Mouse (Mus musculus) lung, adult 2 months (tissue): ENCODE measurements around the gene Nfatc2. TPM values are rescaled to one million over a fixed set of nuclear protein-coding genes. Genes with fewer than 3 reads are reported as not detected.

Experiments used
- DNase-seq: peaks from one replicate; pipeline ENCODE4 v3.0.0; 2022
- H3K4me1 ChIP-seq: fragments of 200-500 bp; 2 replicates; pipeline ENCODE4 v1.6.1; 2011; ENCODE audit warnings: low read length; ENCODE audit not compliant: control insufficient read depth, insufficient read depth
- H3K4me3 ChIP-seq: fragments of 200-500 bp; replicated peaks from 2 replicates; pipeline ENCODE3; 2011; ENCODE audit warnings: low read depth, mild to moderate bottlenecking, control low read depth, low read length; ENCODE audit errors: extremely low read depth
- CTCF ChIP-seq: fragments of 200-500 bp; IDR thresholded peaks from 2 replicates; pipeline ENCODE4 v1.5.1; 2011; ENCODE audit warnings: mild to moderate bottlenecking, low read length, control low read depth; ENCODE audit not compliant: insufficient read depth
- POLR2A ChIP-seq: fragments of 200-500 bp; IDR thresholded peaks from 2 replicates; pipeline ENCODE4 v1.6.1; 2011; ENCODE audit warnings: low read depth, mild to moderate bottlenecking, control low read depth, low read length, borderline replicate concordance; ENCODE audit errors: extremely low read depth
- WGBS: fragments of 180-500 bp; shearing (Covaris S2); methylation state at CpG from one replicate; pipeline ENCODE4 v1.1.7; 2018; 5-methylcytosine and 5-hydroxymethylcytosine counted together
- polyA plus RNA-seq: library from polyadenylated mRNA; depleted of rRNA; stranded (reverse); fragments of >200 nt; gene quantifications from 2 replicates; pipeline ENCODE4 v1.2.3, GENCODE M21; 2012

The Nfatc2 gene
- polyA plus RNA-seq, 1 experiment = 3.2 TPM

DNA sequence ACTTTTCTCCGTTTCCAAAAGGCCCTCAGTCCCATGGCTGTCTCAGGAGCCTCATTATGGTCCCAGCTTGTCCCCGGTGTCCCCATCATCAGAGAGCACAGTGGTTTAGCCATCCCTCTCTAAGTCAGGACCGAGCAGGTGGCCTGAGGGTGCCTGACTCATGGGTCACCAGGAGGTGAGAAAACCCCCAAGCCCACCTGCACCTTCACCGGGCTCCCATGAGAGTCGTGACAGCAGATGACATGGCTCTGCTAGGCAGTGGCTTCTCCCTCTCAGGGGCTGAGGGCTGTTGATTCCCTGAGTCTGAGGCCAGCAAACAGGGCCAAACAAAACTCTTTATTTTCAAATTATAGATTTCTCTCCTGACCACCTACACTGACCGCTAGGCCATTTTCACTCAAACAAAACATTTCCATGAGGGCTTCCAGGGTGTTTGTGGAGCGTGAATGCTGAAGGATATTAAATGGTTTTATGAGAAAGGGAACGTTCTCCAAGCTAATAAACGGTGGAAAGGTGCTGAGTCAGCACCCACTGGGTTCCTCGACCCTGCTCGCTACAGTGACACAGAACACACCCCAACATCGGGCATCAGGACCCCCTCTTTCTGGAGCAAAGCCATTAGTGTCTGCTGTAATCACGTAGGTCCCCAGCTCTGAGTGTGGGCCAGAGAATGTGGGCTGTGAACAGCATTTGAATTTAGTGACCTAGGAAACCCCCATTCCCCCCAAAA, 92.8 kb downstream of the Nfatc2 start:
- no peak for DNase-seq
- TF ChIP-seq CTCF (no peak), POLR2A (no peak)
- Histone ChIP-seq H3K4me1 (no peaks in the 10 kb centered on the region), H3K4me3 (no peak overlapping the region)
- 85% methylated on average over 13 of the region's 13 CpGs for WGBS

DNA sequence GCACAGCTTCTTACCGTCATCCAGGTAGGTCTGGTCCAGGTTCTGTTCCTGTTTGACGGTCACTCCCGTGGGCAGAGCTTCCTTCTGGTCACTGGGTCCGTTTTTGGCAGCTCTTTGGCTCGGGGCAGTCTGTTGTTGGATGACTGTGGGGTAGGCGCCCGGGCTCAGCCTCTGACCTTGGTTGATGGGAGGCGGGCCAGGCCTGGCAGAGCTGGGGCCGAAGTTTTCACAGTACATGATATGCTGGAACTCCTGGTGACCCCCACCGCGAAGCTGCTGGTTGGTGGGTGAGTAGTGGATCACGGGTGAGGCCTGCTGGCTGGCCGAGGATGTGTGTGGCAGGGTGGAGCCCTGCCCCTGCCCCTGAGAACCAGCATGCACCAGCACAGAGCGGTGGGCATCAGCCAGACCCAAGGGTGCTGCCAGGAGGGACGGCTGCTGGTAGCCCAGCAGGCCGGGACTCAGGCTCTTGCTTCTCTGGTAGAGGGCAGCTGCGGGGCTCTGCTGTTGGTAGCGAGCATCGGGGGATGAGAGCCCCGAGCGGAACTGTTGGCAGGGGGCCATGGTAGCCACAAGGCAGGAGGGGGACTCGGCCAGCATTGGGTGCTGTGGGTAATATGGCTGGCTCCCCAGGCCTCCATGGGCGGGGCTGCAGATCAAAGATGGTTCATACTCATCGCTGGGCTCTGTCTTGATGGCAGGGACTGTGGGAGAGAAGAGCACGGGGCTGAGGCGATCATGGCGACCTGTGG, 96.8 kb downstream of the Nfatc2 start:
- 83% methylated on average over 27 of the region's 27 CpGs for WGBS
- TF ChIP-seq POLR2A (no peak), CTCF (no peak)
- no peak for DNase-seq
- Histone ChIP-seq H3K4me1 (no peaks in the 10 kb centered on the region), H3K4me3 (no peak overlapping the region)

DNA sequence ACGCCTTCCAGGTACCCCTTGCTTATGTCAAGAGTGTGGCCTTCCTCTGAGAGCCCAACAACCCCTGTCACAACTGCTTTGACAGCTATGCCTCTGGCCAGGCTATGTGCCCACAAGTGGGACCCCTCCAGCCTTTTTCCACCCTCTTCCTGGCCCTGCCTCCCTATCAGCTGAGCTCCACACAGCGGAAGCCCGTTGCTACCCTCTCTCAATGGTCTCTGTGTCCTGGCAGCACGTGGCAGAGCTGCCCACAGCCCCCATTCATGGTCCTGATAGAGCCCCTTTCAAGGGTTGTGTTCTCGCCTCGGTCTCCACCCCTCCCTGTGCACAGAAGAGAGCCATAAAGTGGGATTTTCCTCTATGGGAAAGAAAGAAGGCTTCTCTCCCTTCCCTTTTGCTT, 97.7 kb downstream of the Nfatc2 start:
- no peak for DNase-seq
- Histone ChIP-seq H3K4me3 (no peak overlapping the region), H3K4me1 (no peaks in the 10 kb centered on the region)
- TF ChIP-seq POLR2A = no peak
- no peak for TF ChIP-seq CTCF
- WGBS = 87% methylated on average over 6 of the region's 6 CpGs

DNA sequence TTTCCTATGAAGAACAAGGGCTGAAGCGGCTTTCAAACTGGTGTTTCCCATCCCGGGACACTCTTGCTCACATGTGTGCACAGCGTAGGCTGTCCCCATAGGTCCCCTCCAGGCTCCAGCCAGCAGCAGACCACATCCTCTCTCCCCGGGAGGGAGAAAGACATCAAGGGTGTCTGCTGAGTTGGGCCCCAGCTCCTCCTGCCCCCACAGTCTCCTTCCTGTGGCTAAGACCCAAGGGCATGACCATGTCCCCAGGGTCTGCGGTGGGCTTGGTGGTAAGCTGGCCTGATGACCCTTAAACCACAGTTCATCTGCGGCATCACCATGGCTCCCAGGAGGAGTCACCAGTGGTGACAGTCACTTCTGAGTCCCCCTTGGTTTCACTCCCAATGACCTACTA, 100.7 kb downstream of the Nfatc2 start:
- no peak overlapping the region for H3K4me3 ChIP-seq
- H3K4me1 ChIP-seq = no peaks in the 10 kb centered on the region
- no peak for DNase-seq
- 78% methylated on average over 6 of the region's 6 CpGs for WGBS
- TF ChIP-seq CTCF = no peak
- TF ChIP-seq POLR2A = no peak

DNA sequence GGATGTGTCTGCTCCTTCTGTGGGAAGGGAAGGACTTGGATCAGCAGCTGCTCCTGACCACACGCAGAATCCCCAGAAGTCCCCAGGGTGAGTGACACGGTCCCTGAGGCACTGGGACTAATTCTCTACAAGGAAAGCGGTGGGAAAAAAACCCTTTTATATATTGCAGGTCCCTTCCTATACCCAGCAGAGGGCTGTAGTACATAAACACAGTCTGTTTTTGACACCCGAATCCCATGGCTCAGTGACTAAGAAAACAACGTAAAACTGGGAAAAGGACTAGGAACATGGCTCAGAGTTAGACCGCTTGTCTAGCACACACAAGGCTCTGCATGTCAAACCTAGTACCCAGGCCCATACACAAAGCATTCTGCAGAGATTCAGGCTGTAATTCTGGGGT, 101.2 kb downstream of the Nfatc2 start:
- WGBS = 85% methylated on average over 6 of the region's 6 CpGs
- no peak overlapping the region for H3K4me3 ChIP-seq
- DNase-seq = no peak
- no peaks in the 10 kb centered on the region for H3K4me1 ChIP-seq
- TF ChIP-seq POLR2A (no peak), CTCF (no peak)

DNA sequence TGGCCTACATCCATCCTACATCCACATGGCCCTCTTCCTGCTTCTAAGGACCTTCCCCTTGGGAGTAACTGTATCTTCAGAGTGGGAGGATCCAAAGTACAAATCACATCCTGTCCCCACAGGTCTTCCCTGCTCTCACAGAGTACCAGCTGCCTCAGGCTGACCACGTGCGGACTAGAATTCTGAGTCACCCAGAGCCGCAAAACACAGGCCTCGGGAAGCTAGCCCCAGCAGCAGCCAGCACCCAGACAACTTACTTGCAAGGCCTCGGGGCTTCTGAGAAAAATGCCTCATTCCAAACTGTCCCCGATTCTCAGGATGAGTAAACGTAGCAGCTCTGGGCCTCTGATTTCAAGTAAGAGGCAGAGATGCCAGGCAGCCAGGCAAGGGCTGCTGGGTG, 109.7 kb downstream of the Nfatc2 start:
- no peak for DNase-seq
- WGBS = 74% methylated on average over 7 of the region's 7 CpGs

DNA sequence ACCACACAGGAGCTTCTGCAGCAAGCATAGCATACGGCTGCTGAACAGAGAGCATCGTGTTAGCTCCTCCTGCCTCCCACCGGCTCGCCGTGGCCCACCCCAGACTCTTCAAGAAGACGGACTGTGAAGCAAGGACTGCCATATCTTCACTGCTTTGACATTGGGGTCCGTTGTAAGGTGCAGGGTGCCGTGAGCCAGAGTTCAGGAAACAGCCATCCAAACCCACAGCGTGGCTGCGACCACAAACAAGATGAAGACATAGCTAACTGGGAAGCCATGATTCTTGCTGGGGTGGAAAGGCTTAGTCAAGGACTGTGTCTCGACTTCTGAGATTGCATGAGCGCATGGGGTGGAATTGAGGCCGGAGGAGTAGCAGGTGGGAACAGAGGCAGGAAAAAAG, 111.5 kb downstream of the Nfatc2 start:
- no peak for TF ChIP-seq POLR2A
- no peak for TF ChIP-seq CTCF
- Histone ChIP-seq H3K4me1 (no peaks in the 10 kb centered on the region), H3K4me3 (no peak overlapping the region)
- 90% methylated on average over 13 of the region's 13 CpGs for WGBS
- DNase-seq = no peak

More for the DNA sequence above, 109.7 kb downstream of the Nfatc2 start:
- TF ChIP-seq CTCF (no peak), POLR2A (no peak)
- Histone ChIP-seq H3K4me1 (no peaks in the 10 kb centered on the region), H3K4me3 (no peak overlapping the region)

DNA sequence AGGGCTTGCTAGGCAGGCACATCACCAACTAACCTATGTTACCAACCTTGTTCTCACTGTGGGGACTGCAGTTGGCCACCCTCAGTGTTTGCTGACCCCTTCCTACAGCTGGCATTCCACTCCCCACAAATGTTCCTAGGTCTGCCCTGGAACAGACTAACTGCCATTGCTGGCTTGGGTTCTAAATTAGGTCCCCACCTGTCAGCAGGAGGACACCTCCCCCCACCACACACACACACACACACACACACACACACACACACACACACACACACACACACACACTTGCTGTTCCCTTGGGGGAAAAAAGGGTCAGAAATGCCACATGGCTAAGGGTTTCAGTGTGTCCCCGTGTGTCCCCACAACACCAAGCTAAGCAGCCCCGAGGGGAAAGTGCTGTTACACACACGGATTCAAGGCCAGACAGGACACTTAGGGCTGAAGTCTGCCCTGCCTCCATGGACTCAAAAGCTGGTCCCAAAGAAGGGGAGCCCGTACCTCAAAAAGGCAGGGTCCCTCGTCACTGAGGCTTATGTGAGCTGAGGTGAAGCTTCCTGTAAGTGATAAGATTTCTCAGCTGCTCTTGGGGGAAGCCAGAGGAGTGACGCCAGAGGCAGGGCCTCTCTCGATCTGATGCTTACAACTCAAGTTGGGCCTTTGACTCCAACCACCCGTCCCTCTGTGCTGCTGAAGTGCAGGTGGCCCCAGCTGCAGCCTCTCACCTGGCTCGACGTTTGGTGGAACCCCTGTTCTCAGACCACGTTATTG, 113.1 kb downstream of the Nfatc2 start:
- no peak for DNase-seq
- Histone ChIP-seq H3K4me3 (no peak overlapping the region), H3K4me1 (no peaks in the 10 kb centered on the region)
- no peak for TF ChIP-seq CTCF
- no peak for TF ChIP-seq POLR2A
- 77% methylated on average over 11 of the region's 11 CpGs for WGBS

DNA sequence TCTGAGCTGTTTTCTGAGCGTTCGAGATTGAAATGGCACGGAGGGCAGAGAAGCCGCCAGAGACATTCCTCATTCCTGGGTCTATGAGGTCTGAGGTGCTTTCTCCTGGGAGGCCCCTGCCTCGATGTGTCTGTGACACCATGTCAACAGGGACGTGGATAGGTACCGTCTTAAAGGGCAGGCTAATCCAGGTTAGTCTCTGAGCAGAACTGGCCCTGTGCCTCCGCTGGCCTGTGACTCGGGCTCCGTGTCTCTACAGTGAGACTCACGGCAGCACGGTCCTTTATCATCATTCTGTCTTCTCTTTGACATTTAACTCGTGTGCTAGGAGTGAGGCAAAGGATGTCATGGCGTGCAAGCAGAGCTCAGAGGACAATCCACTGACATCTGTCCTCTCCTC, 120.3 kb downstream of the Nfatc2 start:
- H3K4me3 ChIP-seq = no peak overlapping the region
- H3K4me1 ChIP-seq = no peaks in the 10 kb centered on the region; the same call in 1 of the 2 replicates
- 82% methylated on average over 14 of the region's 14 CpGs for WGBS
- TF ChIP-seq POLR2A (no peak), CTCF (no peak)
- DNase-seq = no peak
